Mouse (Mus musculus) stomach, postnatal 0 days (tissue): ENCODE measurements at regions not wholly inside any gene's neighbourhood (a gene's known extent, or its start where the extent isn't known, plus 50 kb on each side); places are given as distances from the start of the nearest gene placed in this dataset.

Experiments used
- ATAC-seq: fragments of 200-750 bp; cut with Nextera tagmentation; 2 replicates; pipeline ENCODE4 v1.8.0; 2017; ENCODE audit not compliant: low FRiP score, low TSS enrichment
- DNase-seq: peaks from one replicate; pipeline ENCODE4 v3.0.0-alpha.2; 2016; ENCODE audit warnings: low spot score
- H3K27ac ChIP-seq: fragments of 300-500 bp; sonication (generic); replicated peaks from 2 replicates; pipeline ENCODE4 v1.5.1; 2014; ENCODE audit warnings: mild to moderate bottlenecking, control low read depth
- H3K27me3 ChIP-seq: fragments of 300-500 bp; sonication (generic); 2 replicates; pipeline ENCODE4 v1.6.1; 2014; ENCODE audit warnings: low read length; ENCODE audit not compliant: control insufficient read depth, insufficient read depth
- H3K36me3 ChIP-seq: fragments of 300-500 bp; sonication (generic); 2 replicates; pipeline ENCODE4 v1.6.1; 2014; ENCODE audit warnings: low read length, mixed read lengths; ENCODE audit not compliant: control insufficient read depth, insufficient read depth
- H3K4me1 ChIP-seq: fragments of 300-500 bp; sonication (generic); replicated peaks from 2 replicates; pipeline ENCODE4 v1.6.1; 2014; ENCODE audit warnings: antibody characterized with exemption; ENCODE audit not compliant: control insufficient read depth, insufficient read depth
- H3K4me2 ChIP-seq: fragments of 300-500 bp; sonication (generic); replicated peaks from 2 replicates; pipeline ENCODE4 v1.6.1; 2014; ENCODE audit warnings: low read depth, mild to moderate bottlenecking, control low read depth, moderate library complexity
- H3K4me3 ChIP-seq: fragments of 300-500 bp; sonication (generic); 2 replicates; pipeline ENCODE4 v1.5.1; 2014; ENCODE audit warnings: low read depth, low read length, control low read depth
- H3K9ac ChIP-seq: fragments of 300-500 bp; sonication (generic); 2 replicates; pipeline ENCODE4 v1.6.1; 2014; ENCODE audit warnings: mild to moderate bottlenecking, low read length, control low read depth, mixed read lengths
- H3K9me3 ChIP-seq: fragments of 300-500 bp; sonication (generic); 2 replicates; pipeline ENCODE4 v1.6.1; 2016; ENCODE audit warnings: low read length; ENCODE audit not compliant: control insufficient read depth
- CTCF ChIP-seq: IDR thresholded peaks from 2 replicates; pipeline ENCODE4 v1.5.1; 2016; ENCODE audit warnings: antibody characterized with exemption, low read depth, mild to moderate bottlenecking, moderate library complexity
- EP300 ChIP-seq: optimal IDR thresholded peaks from 2 replicates; pipeline ENCODE3; 2016; ENCODE audit warnings: antibody characterized with exemption
- WGBS: fragments of 180-500 bp; shearing (Covaris S2); extraction: QIAGEN DNeasy Blood & Tissue Kit; methylation state at CpG from one replicate; pipeline ENCODE4 v1.1.7; 2014; 5-methylcytosine and 5-hydroxymethylcytosine counted together

GRCm38 (mm10) chr9:47962589-47962988, 199.2 kb upstream of the Nxpe4 start:
- Histone ChIP-seq H3K9ac (no peak overlapping the region), H3K4me3 (no peak overlapping the region), H3K4me2 (no peak overlapping the region), H3K36me3 (no peaks in the 10 kb centered on the region), H3K27me3 (no peaks in the 10 kb centered on the region), H3K27ac (no peak overlapping the region), H3K9me3 (no peaks in the 10 kb centered on the region), H3K4me1 (no peaks in the 10 kb centered on the region)
- no peak for TF ChIP-seq CTCF
- TF ChIP-seq EP300 = no peak
- DNase-seq (no peak), ATAC-seq (no peak)
- 67% methylated on average over 4 of the region's 4 CpGs for WGBS

- ATAC-seq (no peak), DNase-seq (no peak)
- no peak overlapping the region for H3K4me2 ChIP-seq
- H3K36me3 ChIP-seq = no peaks in the 10 kb centered on the region
- no peak overlapping the region for H3K4me3 ChIP-seq
- 30% methylated on average over 12 of the region's 12 CpGs for WGBS
- H3K9me3 ChIP-seq = no peaks in the 10 kb centered on the region
- no peaks in the 10 kb centered on the region for H3K27me3 ChIP-seq
- no peak overlapping the region for H3K9ac ChIP-seq
- H3K4me1 ChIP-seq = no peaks in the 10 kb centered on the region
- TF ChIP-seq EP300 (no peak), CTCF (no peak)
- no peak overlapping the region for H3K27ac ChIP-seq
Observed at GRCm38 (mm10) chr9:47973130-47973529, 188.7 kb upstream of the Nxpe4 start.

- Histone ChIP-seq H3K9me3 (no peaks in the 10 kb centered on the region), H3K4me3 (no peak overlapping the region), H3K4me1 (no peaks in the 10 kb centered on the region), H3K9ac (no peak overlapping the region), H3K27ac (no peak overlapping the region), H3K36me3 (no peaks in the 10 kb centered on the region), H3K4me2 (no peak overlapping the region), H3K27me3 (no peaks in the 10 kb centered on the region)
- ATAC-seq (no peak), DNase-seq (no peak)
- 65% methylated on average over 11 of the region's 11 CpGs for WGBS
- TF ChIP-seq EP300 = no peak
- no peak for TF ChIP-seq CTCF
Observed at GRCm38 (mm10) chr9:47985356-47986111, 176.3 kb upstream of the Nxpe4 start.

DNA sequence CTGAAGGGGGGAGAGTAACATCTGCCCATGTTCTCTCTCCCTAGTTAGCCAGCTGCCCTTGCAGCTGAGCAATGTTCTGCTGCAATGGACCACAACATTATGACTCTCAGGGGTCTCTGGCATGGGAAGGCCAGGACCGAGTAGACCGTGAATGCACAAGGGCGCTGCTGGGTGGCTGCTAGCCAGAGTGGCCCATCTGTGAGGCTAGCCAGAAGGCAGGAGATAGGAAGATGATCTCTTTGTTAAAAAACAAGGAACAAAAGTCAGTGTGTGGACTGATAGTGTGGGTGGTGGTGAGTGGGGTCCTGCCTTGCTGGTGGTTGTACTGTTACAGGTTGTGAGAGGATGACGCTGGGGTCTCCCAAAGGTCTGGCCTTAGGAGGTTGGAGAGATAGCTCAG, 174.6 kb upstream of the Nxpe4 start:
- Histone ChIP-seq H3K27ac (no peak overlapping the region), H3K4me3 (no peak overlapping the region), H3K4me1 (no peaks in the 10 kb centered on the region), H3K36me3 (no peaks in the 10 kb centered on the region), H3K4me2 (no peak overlapping the region), H3K27me3 (no peaks in the 10 kb centered on the region), H3K9ac (no peak overlapping the region), H3K9me3 (no peaks in the 10 kb centered on the region)
- no peak for ATAC-seq
- WGBS = 96% methylated on average over 4 of the region's 4 CpGs
- no peak for DNase-seq
- TF ChIP-seq EP300 (no peak), CTCF (no peak)

- H3K27me3 ChIP-seq = no peaks in the 10 kb centered on the region
- no peaks in the 10 kb centered on the region for H3K9me3 ChIP-seq
- no peak for ATAC-seq
- no peak overlapping the region for H3K4me2 ChIP-seq
- H3K4me1 ChIP-seq = no peaks in the 10 kb centered on the region
- H3K4me3 ChIP-seq = no peak overlapping the region
- 44% methylated on average over 4 of the region's 4 CpGs for WGBS
- TF ChIP-seq EP300 (no peak), CTCF (no peak)
- no peak for DNase-seq
- H3K9ac ChIP-seq = no peak overlapping the region
- no peak overlapping the region for H3K27ac ChIP-seq
- H3K36me3 ChIP-seq = no peaks in the 10 kb centered on the region
Observed at GRCm38 (mm10) chr9:47994671-47995070, 167.2 kb upstream of the Nxpe4 start.

GRCm38 (mm10) chr9:47999632-48000031, 162.2 kb upstream of the Nxpe4 start:
- no peaks in the 10 kb centered on the region for H3K36me3 ChIP-seq
- H3K9me3 ChIP-seq = no peaks in the 10 kb centered on the region
- TF ChIP-seq CTCF = no peak
- TF ChIP-seq EP300 = no peak
- no peak overlapping the region for H3K27ac ChIP-seq
- ATAC-seq = no peak
- no peaks in the 10 kb centered on the region for H3K4me1 ChIP-seq
- no peaks in the 10 kb centered on the region for H3K27me3 ChIP-seq
- H3K4me3 ChIP-seq = no peak overlapping the region
- H3K9ac ChIP-seq = no peak overlapping the region
- no peak overlapping the region for H3K4me2 ChIP-seq
- no peak for DNase-seq
- WGBS = 87% methylated on average over 12 of the region's 12 CpGs
